Mouse (Mus musculus): ENCODE measurements around the gene Ube2o.

Ube2o gene

GRCm38 (mm10) chr11:116537388-116537787 is 43.9 kb downstream of the Ube2o start:
- no peak for DNase-seq

GRCm38 (mm10) chr11:116536685-116537084 is 44.6 kb downstream of the Ube2o start:
- no peak for DNase-seq

GRCm38 (mm10) chr11:116534154-116534865 is 46.9 kb downstream of the Ube2o start:
- peak; percentile 74 for DNase-seq

- no peak for DNase-seq
Measured at GRCm38 (mm10) chr11:116533341-116534153, 47.7 kb downstream of the Ube2o start.

- no peak for DNase-seq
Measured at GRCm38 (mm10) chr11:116532810-116533338, 48.4 kb downstream of the Ube2o start.

- DNase-seq: no peak
Measured at GRCm38 (mm10) chr11:116532262-116532809, 48.9 kb downstream of the Ube2o start.

- no peak for DNase-seq
Measured at GRCm38 (mm10) chr11:116531371-116532191, 49.7 kb downstream of the Ube2o start.

- no peak for DNase-seq
Measured at GRCm38 (mm10) chr11:116530187-116531147, 50.8 kb downstream of the Ube2o start, which contains the start of gene Sphk1. Gene Sphk1 (plus strand): TSS chr11:116530925.

- no peak for DNase-seq
Measured at GRCm38 (mm10) chr11:116528636-116529320, 52.5 kb downstream of the Ube2o start.

- DNase-seq: no peak
Measured at GRCm38 (mm10) chr11:116523699-116524189, 57.5 kb downstream of the Ube2o start.

GRCm38 (mm10) chr11:116522886-116523698 is 58.2 kb downstream of the Ube2o start:
- no peak for DNase-seq

GRCm38 (mm10) chr11:116522046-116522445 is 59.2 kb downstream of the Ube2o start:
- DNase-seq: no peak

GRCm38 (mm10) chr11:116521143-116521542 is 60.1 kb downstream of the Ube2o start:
- DNase-seq: no peak

GRCm38 (mm10) chr11:116518482-116518881 is 62.8 kb downstream of the Ube2o start:
- no peak for DNase-seq

GRCm38 (mm10) chr11:116515330-116516020 is 65.8 kb downstream of the Ube2o start:
- peak; percentile 75 for DNase-seq

- no peak for DNase-seq
Measured at GRCm38 (mm10) chr11:116513531-116514038, 67.7 kb downstream of the Ube2o start.

GRCm38 (mm10) chr11:116512987-116513386 is 68.3 kb downstream of the Ube2o start:
- DNase-seq: no peak

- DNase-seq: no peak
Measured at GRCm38 (mm10) chr11:116512154-116512553, 69.1 kb downstream of the Ube2o start.

Data from cerebellum, adult 9-10 months (tissue).